Mouse (Mus musculus) ES-Bruce4 (cell line): ENCODE results near the gene Col18a1.

Experiments
- CTCF ChIP-seq: IDR thresholded peaks from one replicate; pipeline ENCODE4 v1.8.1; 2011; ENCODE audit warnings: low read depth, low read length
- EP300 ChIP-seq: IDR thresholded peaks from 2 replicates; pipeline ENCODE4 v1.6.1; 2011; ENCODE audit warnings: low read depth, low read length; ENCODE audit not compliant: insufficient read depth
- POLR2A ChIP-seq: IDR thresholded peaks from one replicate; pipeline ENCODE4 v1.8.1; 2011; ENCODE audit warnings: low read length; ENCODE audit not compliant: insufficient read depth

DNA sequence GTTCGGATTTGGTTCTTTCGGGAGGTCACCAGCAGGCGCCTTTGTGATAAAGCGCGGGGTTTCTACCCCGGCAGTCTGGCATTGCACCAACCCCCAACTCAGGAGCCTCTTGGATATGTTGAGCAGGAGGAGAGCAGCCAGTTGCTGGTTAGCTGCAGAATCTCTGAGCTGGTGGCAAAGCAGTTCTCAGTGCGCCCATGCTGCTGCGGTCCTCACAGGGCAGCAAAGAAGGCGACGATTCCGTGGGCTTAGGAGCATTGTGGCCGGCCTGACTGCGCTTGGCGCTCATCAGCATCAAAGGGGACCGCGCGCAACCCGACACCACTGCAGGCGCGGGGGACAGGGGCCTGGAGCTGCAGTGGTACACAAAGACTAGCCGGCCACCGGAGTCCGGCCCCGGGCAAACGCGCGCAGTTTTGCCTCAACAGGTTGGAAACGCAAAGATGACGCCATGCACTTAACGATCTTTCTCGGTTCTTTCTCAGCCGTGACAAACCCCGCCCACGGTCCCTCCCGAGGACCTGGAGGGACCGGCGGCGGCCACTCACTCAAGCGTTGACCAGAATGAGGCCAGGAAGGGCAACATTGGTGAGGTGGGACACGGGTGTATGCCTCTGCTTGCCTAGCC is 916 bp downstream of the Col18a1 start:
- no peak for TF ChIP-seq CTCF
- TF ChIP-seq POLR2A = no peak
- TF ChIP-seq EP300 = no peak
